Mouse (Mus musculus): ENCODE measurements at regions not wholly inside any gene's neighbourhood (a gene's known extent, or its start where the extent isn't known, plus 50 kb on each side); places are given as distances from the start of the nearest gene placed in this dataset.
A peak's percentile ranks its signal among the peaks of the same experiment; 100 is the strongest.

- DNase-seq (ENCODE audit: low read depth, low spot score) = no peak
Observed at GRCm38 (mm10) chr1:88808508-88808907, 106.5 kb upstream of the Arl4c start.

- DNase-seq (ENCODE audit: low read depth, low spot score) = peak; percentile 27
Observed at GRCm38 (mm10) chr1:88809756-88810155, 107.7 kb upstream of the Arl4c start.

- no peak for DNase-seq (ENCODE audit: low read depth, low spot score)
Observed at GRCm38 (mm10) chr1:88813200-88813599, 111.2 kb upstream of the Arl4c start.

- peak; percentile 24 for DNase-seq (ENCODE audit: low read depth, low spot score)
Observed at GRCm38 (mm10) chr1:88816376-88816945, 114.4 kb upstream of the Arl4c start.

- no peak for DNase-seq (ENCODE audit: low read depth, low spot score)
Observed at GRCm38 (mm10) chr1:88825215-88825614, 123.2 kb upstream of the Arl4c start.

- DNase-seq (ENCODE audit: low read depth, low spot score) = no peak
Observed at GRCm38 (mm10) chr1:88838661-88839274, 136.7 kb upstream of the Arl4c start.

GRCm38 (mm10) chr1:88839407-88839976 is 137.5 kb upstream of the Arl4c start:
- no peak for DNase-seq (ENCODE audit: low read depth, low spot score)

GRCm38 (mm10) chr1:88839977-88840628 is 138.1 kb upstream of the Arl4c start:
- DNase-seq (ENCODE audit: low read depth, low spot score) = no peak

- no peak for DNase-seq (ENCODE audit: low read depth, low spot score)
Observed at GRCm38 (mm10) chr1:88840991-88841592, 139.1 kb upstream of the Arl4c start.

- no peak for DNase-seq (ENCODE audit: low read depth, low spot score)
Observed at GRCm38 (mm10) chr1:88847333-88848091, 145.5 kb upstream of the Arl4c start.

- DNase-seq (ENCODE audit: low read depth, low spot score) = no peak
Observed at GRCm38 (mm10) chr1:88848246-88848645, 146.2 kb upstream of the Arl4c start.

GRCm38 (mm10) chr1:88849421-88849820 is 147.4 kb upstream of the Arl4c start:
- no peak for DNase-seq (ENCODE audit: low read depth, low spot score)

GRCm38 (mm10) chr1:88851931-88852330 is 149.9 kb upstream of the Arl4c start:
- DNase-seq (ENCODE audit: low read depth, low spot score) = no peak

- DNase-seq (ENCODE audit: low read depth, low spot score) = peak; percentile 10
Observed at GRCm38 (mm10) chr1:88860871-88861589, 159.0 kb upstream of the Arl4c start.

GRCm38 (mm10) chr1:88861590-88861935 is 159.5 kb upstream of the Arl4c start:
- no peak for DNase-seq (ENCODE audit: low read depth, low spot score)

- no peak for DNase-seq (ENCODE audit: low read depth, low spot score)
Observed at GRCm38 (mm10) chr1:88865436-88865835, 163.4 kb upstream of the Arl4c start.

GRCm38 (mm10) chr1:88866571-88866970 is 164.6 kb upstream of the Arl4c start:
- no peak for DNase-seq (ENCODE audit: low read depth, low spot score)

GRCm38 (mm10) chr1:88867138-88867537 is 165.1 kb upstream of the Arl4c start:
- DNase-seq (ENCODE audit: low read depth, low spot score) = no peak

GRCm38 (mm10) chr1:88869885-88870284 is 167.9 kb upstream of the Arl4c start:
- DNase-seq (ENCODE audit: low read depth, low spot score) = peak; percentile 77

GRCm38 (mm10) chr1:88875356-88875755 is 173.3 kb upstream of the Arl4c start:
- peak; percentile 59 for DNase-seq (ENCODE audit: low read depth, low spot score)

- no peak for DNase-seq (ENCODE audit: low read depth, low spot score)
Observed at GRCm38 (mm10) chr1:88877441-88877840, 175.4 kb upstream of the Arl4c start.

All from 3T3-L1 (cell line).